Mouse (Mus musculus) lung, postnatal 0 days (tissue): ENCODE measurements around the gene AI464131.

Experiments
- CTCF ChIP-seq: IDR thresholded peaks from 2 replicates; pipeline ENCODE4 v1.5.1; 2016; ENCODE audit warnings: antibody characterized with exemption, mild to moderate bottlenecking
- EP300 ChIP-seq: IDR thresholded peaks from 2 replicates; pipeline ENCODE4 v1.6.1; 2016; ENCODE audit warnings: antibody characterized with exemption, mild to moderate bottlenecking, control low read depth

DNA sequence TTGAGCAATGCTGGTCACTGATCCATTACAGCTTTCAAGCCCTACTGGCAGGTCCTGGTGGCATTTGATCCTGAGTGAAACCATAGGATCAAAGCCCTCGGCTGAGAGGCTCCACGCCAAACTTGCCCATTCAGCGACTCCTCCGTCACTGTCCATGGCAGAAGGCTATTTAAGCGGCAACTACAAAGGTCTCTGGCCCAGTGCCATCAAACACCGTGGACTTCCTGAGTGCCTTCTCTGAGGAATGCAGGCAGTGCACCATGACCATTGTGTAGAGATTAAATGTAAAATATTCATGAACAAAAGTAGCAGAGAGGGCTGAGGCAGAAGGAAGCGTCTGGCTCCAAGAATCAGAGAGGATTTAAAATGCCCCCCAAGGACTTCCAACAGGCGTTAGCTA, 25.1 kb upstream of the AI464131 start:
- TF ChIP-seq CTCF = no peak
- TF ChIP-seq EP300 = no peak
